Mouse (Mus musculus) WW6 (cell line): ENCODE measurements at regions not wholly inside any gene's neighbourhood (a gene's known extent, or its start where the extent isn't known, plus 50 kb on each side); places are given as distances from the start of the nearest gene placed in this dataset.
A peak's percentile ranks its signal among the peaks of the same experiment; 100 is the strongest.
"Not testable (repeated sequence)": the region's sequence is repeated elsewhere in the genome, so short reads cannot be mapped to it uniquely, and the experiment has no call there.

Experiments
- DNase-seq: peaks from one replicate; pipeline ENCODE4 v3.0.0-alpha.2; 2013; ENCODE audit warnings: low read depth, low spot score

DNA sequence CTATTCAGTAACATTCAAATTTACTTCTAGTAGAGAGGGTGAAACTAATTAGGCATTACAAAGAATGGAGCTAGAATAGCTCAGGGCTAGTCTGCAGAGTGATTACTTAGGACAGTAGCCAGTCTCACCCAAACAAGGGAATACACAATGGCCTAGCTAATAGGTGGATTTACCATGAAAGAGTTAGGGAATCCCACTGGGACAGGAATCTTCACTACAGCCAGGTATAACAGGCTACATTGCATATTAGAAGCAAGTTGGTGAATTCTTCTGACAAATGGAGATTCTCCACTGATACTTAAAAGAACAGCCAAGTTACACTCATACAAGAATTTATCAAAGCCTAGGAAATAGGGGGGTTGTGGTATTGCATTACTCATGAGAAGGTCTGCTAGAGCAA lies 670.2 kb upstream of the Chrm3 start:
- DNase-seq, result not testable (repeated sequence)

GRCm38 (mm10) chr13:11030381-11030780 lies 669.7 kb upstream of the Chrm3 start:
- no peak for DNase-seq

- no peak for DNase-seq
These were observed 665.3 kb upstream of the Chrm3 start for GRCm38 (mm10) chr13:11025918-11026317.

DNA sequence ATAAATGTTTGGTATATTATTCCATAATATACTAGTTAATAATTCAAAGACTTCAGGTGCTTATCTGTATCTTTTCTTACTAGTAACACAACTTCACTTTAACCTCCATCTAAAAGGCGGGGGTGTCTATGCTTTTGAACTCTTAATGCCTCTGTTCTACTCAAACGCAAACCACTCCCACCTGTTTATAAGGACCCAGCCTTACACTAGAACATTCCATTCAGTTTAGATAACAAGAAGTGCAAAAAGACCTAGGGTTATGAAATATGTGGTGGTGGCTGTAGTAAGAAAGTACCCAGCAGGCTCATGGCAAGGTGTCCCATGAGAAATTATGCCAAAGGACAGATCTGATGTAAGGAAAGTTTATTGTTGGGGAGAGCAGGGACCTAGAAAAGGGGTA lies 663.8 kb upstream of the Chrm3 start:
- DNase-seq, result no peak

GRCm38 (mm10) chr13:11017584-11017983 lies 656.9 kb upstream of the Chrm3 start:
- no peak for DNase-seq

DNA sequence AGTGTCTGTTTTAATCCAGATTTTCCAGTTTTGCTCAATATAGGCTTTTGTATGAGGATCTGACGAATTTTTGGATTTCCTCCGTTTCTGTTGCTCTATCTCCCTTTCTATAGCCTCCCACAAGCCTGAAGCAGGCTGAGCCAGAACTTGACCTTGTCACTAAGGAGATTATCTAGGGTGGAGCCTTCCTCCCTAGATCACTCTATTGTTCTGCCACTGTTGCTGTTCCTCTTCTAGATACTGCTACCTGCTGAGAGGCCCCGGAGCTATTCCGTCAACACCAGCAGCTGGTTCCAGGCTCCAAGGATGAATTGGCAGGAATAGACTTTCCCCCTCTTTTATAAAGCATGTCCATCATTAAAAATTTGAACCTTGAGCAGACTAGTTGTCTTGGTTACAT lies 644.7 kb upstream of the Chrm3 start:
- DNase-seq, result peak; percentile 33

GRCm38 (mm10) chr13:10991151-10991550 lies 630.5 kb upstream of the Chrm3 start:
- no peak for DNase-seq

DNA sequence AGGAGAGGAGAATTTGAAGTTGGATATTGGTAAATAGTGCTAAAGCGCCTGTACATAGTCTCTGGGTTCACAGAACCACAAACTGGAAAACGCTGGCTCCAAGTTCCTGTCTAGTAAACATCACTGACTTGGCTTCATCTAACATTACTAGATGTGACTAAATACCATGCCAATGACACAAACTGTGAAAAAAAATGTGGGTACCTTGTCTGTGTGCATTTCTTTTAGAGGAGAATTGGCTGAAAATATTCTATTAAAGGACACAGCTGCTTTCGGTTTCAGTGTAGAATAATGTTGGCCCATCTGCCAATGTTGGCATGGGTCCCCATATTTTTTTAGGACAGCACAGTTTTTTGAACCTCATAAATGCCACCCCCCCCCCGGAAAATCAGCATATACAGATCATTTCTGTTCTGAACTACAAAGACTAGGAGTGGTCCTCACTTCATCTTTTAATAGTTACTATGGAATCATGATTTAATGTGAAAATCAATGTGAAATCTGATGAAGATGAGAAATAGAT lies 629.9 kb upstream of the Chrm3 start:
- no peak for DNase-seq

GRCm38 (mm10) chr13:10989095-10989814 lies 628.6 kb upstream of the Chrm3 start:
- no peak for DNase-seq

GRCm38 (mm10) chr13:10983736-10984135 lies 623.1 kb upstream of the Chrm3 start:
- DNase-seq, result no peak

- DNase-seq, result no peak
These were observed 621.9 kb upstream of the Chrm3 start for GRCm38 (mm10) chr13:10982543-10982942.

DNA sequence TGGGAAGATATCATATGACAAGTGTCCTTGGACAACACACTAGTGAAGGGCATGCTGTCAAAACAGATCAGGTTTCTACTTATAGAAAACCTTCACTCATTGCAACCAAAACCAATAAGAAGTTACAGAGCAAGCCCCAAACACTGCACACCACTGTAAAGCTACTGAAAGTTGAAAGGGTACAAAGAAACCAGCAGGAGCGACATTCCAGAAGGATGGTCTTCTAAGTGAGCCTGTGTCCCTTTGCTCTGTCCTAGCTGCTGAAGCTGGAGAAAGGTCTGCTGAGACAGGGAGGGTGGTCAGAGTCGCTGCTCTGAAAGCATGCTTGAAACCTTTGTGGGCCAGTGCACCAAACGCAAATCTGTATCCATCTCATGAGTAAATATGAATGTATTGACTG lies 611.3 kb upstream of the Chrm3 start:
- no peak for DNase-seq

DNA sequence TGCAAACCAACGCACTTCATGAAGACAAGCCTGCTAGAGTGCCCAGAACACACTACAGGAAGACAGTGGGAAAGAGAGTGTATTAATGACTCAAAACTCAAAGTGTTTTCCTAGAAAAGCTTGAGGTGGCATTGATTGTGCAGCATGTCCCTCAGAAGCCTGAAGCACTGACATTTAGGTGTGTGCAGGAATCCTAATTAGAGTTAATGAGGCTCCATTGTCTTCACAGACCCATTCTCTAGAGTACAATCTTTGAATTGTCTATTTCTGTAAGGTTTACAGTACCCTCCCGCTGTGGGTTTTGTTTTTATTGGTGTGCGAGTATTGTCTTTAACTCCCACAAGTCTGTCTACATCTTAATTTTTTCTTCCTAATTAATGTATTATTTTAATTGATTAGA lies 610.1 kb upstream of the Chrm3 start:
- DNase-seq, result no peak

DNA sequence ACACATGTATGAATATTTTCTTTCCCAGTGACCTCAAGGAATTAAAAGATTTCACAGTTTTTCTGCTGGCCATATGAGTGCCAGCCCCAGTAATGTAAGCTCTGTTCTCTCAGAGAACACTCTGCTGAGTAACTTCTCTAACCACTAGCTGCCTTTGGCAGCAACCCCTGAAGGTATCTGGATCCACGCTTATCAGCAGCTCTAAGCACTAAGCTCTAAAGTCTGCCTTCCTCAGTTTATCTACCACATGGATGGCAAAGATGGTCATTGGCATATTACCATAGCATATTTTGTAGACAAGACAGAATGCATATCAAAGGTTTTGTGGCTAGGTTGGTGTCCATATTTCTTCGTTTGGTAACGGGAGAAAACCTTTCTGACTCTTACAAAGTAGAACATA lies 592.3 kb upstream of the Chrm3 start:
- no peak for DNase-seq

- not testable (repeated sequence) for DNase-seq
These were observed 590.0 kb upstream of the Chrm3 start for GRCm38 (mm10) chr13:10950658-10951057.

- DNase-seq, result no peak
These were observed 586.8 kb upstream of the Chrm3 start for GRCm38 (mm10) chr13:10947398-10947797.

DNA sequence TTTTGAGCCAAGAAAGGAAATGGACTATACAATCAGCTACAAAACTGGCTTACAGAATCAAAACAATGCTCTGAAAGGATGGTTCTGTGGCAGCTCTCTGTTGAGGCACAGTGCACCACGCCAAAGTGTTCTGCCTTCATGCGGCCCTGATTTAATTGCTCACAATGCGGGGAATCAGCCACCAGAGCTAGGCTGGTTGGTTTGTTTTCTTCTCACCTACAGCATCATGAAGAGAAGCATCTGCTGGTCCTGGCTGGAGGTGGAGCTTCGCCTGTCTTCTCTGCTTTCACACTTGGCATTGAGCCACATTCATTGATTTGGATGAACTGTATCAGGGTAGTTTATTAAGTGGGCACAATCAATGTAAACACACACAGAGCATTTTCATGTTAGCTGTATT lies 583.2 kb upstream of the Chrm3 start:
- DNase-seq, result no peak

GRCm38 (mm10) chr13:10942031-10942655 lies 581.5 kb upstream of the Chrm3 start:
- peak; percentile 3 for DNase-seq

GRCm38 (mm10) chr13:10938233-10938632 lies 577.6 kb upstream of the Chrm3 start:
- DNase-seq, result no peak

GRCm38 (mm10) chr13:10930741-10931140 lies 570.1 kb upstream of the Chrm3 start:
- no peak for DNase-seq

DNA sequence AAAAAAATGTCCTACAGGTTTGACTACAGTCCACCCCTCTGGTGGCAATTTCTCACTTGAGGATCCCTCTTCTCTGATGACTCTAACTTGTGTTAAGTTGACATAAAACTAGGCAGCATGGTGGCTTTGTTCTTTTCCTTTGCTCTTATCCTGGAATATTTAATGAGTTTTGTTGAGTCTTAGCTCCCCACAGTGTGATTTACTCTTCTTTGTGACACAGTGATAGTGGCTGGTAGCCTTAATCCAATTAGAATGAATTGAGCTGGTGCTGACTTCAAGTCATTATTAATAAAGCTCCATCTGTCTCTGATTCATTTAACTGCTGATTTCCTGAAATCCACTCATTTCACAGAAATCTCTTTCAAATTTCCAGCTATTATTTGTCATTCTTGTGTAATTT lies 553.7 kb upstream of the Chrm3 start:
- DNase-seq, result no peak

DNA sequence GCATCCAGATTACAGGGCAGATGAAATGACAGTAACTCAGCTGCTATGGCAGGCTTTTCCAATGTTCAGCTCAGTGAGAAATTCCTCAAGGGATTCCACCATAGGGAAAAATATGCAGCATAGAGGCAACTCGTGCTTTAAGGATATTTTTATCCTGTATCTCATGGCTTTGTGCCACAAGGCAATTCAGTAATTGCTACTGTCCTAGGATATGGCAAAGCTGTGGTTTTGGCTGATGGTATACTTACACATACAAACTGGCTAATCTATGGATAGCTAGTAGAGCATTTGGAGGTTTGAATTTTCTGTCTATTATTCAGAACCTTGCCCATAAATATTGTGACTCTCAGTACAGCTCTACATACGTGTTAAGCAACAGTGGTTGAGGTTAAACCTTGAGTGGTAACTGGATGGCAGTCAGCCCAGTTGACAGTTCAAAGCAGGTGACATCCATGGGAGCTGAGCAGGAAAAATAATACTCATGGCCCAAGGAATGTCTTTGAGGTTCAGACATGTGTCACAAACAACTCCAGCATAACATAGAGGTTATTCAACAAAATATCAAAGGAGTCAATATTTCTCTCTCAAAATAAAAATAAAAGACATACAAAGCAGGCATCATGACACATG lies 548.6 kb upstream of the Chrm3 start:
- no peak for DNase-seq

DNA sequence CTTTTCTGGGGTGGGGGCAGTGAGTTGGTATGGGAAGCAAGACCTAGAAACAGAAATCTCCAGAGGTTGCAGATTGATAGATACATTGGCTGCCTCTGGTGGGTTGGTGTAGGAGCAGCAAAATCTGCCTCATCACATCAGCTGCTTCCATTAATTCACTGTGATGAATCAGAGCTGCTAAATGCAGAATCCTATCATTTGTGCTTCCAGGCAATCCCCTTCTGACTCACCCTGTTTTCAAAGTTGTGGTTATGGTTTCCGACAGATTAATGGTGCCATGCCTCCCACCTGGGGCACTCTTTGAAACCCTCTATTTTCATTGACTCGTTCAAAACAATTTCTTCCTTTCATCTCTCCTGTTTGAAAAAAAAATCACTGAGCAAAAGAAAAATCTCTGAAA lies 507.2 kb upstream of the Chrm3 start:
- DNase-seq, result no peak
